Mouse (Mus musculus) liver, embryonic 14.5 days (tissue): ENCODE measurements at regions not wholly inside any gene's neighbourhood (a gene's known extent, or its start where the extent isn't known, plus 50 kb on each side); places are given as distances from the start of the nearest gene placed in this dataset.

Experiments used
- ATAC-seq: fragments of 200-750 bp; cut with Nextera tagmentation; 2 replicates; pipeline ENCODE4 v1.8.0; 2017; ENCODE audit warnings: moderate number of reproducible peaks, mild to moderate bottlenecking, moderate library complexity; ENCODE audit not compliant: insufficient read depth
- DNase-seq, 3 experiments: peaks; one replicate each; pipeline ENCODE4 v3.0.0-alpha.2; 2012 to 2013; ENCODE audit warnings: low read depth in 3 of 3, low spot score in 3 of 3
- H3K27ac ChIP-seq: fragments of 300-500 bp; sonication (generic); 2 replicates; pipeline ENCODE4 v1.5.1; 2014; ENCODE audit warnings: moderate library complexity, mild to moderate bottlenecking, control low read depth, inconsistent platforms
- H3K27me3 ChIP-seq: fragments of 300-500 bp; sonication (generic); 2 replicates; pipeline ENCODE4 v1.6.1; 2014; ENCODE audit warnings: mild to moderate bottlenecking, low read length, moderate library complexity; ENCODE audit not compliant: control insufficient read depth, insufficient read depth
- H3K36me3 ChIP-seq: fragments of 300-500 bp; sonication (generic); replicated peaks from 2 replicates; pipeline ENCODE4 v1.6.1; 2014; ENCODE audit warnings: low read depth; ENCODE audit not compliant: control insufficient read depth, insufficient read depth
- H3K4me1 ChIP-seq, 2 experiments: fragments of 200-500 bp in 1 of 2; fragments of 300-500 bp in 1 of 2; sonication (generic) in 1 of 2; replicated peaks; 2 replicates each; pipeline ENCODE4 v1.6.1; 2012 to 2014; ENCODE audit warnings: antibody characterized with exemption in 1 of 2, inconsistent platforms in 1 of 2, low read length in 1 of 2; ENCODE audit not compliant: control insufficient read depth in 2 of 2, insufficient read depth in 2 of 2
- H3K4me2 ChIP-seq: fragments of 300-500 bp; sonication (generic); 2 replicates; pipeline ENCODE4 v1.6.1; 2014; ENCODE audit warnings: low read depth, mild to moderate bottlenecking, control low read depth, moderate library complexity
- H3K4me3 ChIP-seq, 2 experiments: fragments of 200-500 bp in 1 of 2; fragments of 300-500 bp in 1 of 2; sonication (generic) in 1 of 2; 2 replicates each; pipeline ENCODE4 v1.5.1; 2012 to 2014; ENCODE audit warnings: low read depth in 2 of 2, low read length in 2 of 2, mild to moderate bottlenecking in 2 of 2, control low read depth in 1 of 2, inconsistent platforms in 1 of 2, moderate library complexity in 1 of 2; ENCODE audit not compliant: insufficient read depth in 1 of 2
- H3K9ac ChIP-seq: fragments of 300-500 bp; sonication (generic); replicated peaks from 2 replicates; pipeline ENCODE4 v1.6.1; 2014; ENCODE audit warnings: mild to moderate bottlenecking, control low read depth, moderate library complexity
- H3K9me3 ChIP-seq: fragments of 300-500 bp; sonication (generic); 2 replicates; pipeline ENCODE4 v1.6.1; 2016; ENCODE audit warnings: low read length, mixed read lengths; ENCODE audit not compliant: control insufficient read depth
- CTCF ChIP-seq: IDR thresholded peaks from 2 replicates; pipeline ENCODE4 v1.5.1; 2016; ENCODE audit warnings: antibody characterized with exemption, low read depth, control low read depth
- EP300 ChIP-seq: IDR thresholded peaks from 2 replicates; pipeline ENCODE4 v1.6.1; 2016; ENCODE audit warnings: antibody characterized with exemption, low read depth
- WGBS: fragments of 180-500 bp; shearing (Covaris S2); extraction: QIAGEN DNeasy Blood & Tissue Kit; methylation state at CpG from one replicate; pipeline ENCODE4 v1.1.7; 2014; ENCODE audit not compliant: insufficient replicate concordance; 5-methylcytosine and 5-hydroxymethylcytosine counted together

DNA sequence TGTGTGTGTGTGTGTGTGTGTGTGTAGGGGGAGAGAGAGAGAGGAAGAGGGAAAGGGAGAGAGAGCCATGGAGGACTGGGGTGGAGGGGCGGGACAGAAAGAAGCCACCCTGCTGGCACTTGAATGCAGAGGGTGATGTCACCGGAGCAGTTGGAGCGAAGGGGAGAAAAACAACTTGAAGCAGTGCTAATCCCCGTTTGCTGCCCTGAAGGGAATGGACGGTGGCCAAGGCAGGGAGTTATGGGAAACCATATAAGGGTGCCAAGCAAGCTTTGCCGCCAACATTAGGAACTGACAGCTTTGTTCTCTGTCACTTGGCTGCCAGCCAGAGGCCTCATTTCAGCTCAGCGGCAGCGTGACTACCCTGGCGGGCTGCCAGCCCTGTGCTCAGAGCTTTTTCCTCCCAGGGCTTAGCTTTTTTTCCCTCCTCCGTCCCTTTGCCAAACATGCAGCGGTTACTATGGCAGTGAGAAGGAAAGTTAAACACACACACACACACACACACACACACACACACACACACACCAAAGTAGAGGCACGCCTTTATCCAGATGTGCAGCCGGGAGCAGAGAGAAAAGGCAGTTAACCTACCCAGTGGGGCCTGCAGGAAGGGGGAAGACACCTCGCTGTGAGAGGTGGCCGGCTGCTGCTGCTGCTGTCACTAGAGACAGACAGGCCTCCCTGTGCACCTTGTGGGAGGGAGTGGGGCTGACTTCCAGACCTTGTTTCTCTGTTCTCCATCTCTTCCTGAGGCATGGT is 72.7 kb upstream of the Irf2bp2 start:
- Histone ChIP-seq H3K27me3 (no peaks in the 10 kb centered on the region), H3K4me3 (peak overlapping the region in 1 of 2 experiments; percentile 23; a peak in 1 of 4 replicates), H3K9ac (peak overlapping the region; percentile 0; the same call in 1 of the 2 replicates), H3K9me3 (no peaks in the 10 kb centered on the region), H3K4me2 (peak overlapping the region; percentile 44), H3K36me3 (no peaks in the 10 kb centered on the region), H3K27ac (peak overlapping the region; percentile 8), H3K4me1 (peaks cover 8 to 39% of the 10 kb centered on the region in 2 experiments)
- under 1% methylated on average over 15 of the region's 15 CpGs for WGBS
- TF ChIP-seq EP300 (peak; percentile 62), CTCF (no peak)
- DNase-seq (peak; percentile 62 to 72 (median 71)), ATAC-seq (peak; percentile 74)

DNA sequence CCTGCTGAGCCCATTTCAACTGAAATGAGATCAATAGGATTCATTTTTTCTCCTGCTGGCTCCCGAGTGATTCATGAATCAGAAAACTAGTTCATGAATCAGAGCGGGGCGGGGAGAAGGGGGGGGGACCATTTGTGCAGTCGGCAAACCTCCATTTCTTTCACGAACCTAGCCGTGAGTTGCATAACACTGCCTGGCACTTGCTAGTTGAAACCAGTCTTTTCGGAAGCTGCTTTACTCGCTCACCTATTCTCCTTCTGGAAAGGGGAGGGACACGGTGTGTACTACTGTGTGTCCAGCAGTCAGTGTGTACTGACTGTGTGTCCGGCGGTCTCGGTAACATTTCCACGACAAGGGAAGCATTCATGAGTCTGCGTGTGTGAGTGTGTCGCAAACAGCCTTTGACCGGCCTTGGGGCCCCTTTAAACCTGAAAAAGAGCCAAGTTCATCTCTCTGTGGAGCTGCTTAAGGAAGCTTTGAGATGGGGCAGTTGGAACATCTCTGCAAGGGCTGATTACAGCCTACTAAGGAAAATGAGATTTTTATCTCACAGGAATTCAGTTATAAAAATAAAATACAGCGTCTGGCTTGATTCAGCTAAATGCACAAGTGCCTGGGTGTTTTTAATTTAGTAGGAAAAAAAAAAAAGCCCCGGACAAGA is 71.9 kb upstream of the Irf2bp2 start:
- Histone ChIP-seq H3K36me3 (no peaks in the 10 kb centered on the region), H3K4me1 (peaks cover 8 to 47% of the 10 kb centered on the region in 2 experiments), H3K9ac (no peak overlapping the region; the same call in 1 of the 2 replicates), H3K4me3 (no peak overlapping the region), H3K9me3 (no peaks in the 10 kb centered on the region), H3K4me2 (peak overlapping the region; percentile 44), H3K27ac (peak overlapping the region; percentile 8), H3K27me3 (no peaks in the 10 kb centered on the region)
- TF ChIP-seq EP300 (no peak), CTCF (no peak)
- DNase-seq: no peak
- ATAC-seq: no peak
- WGBS: 27% methylated on average over 18 of the region's 18 CpGs

DNA sequence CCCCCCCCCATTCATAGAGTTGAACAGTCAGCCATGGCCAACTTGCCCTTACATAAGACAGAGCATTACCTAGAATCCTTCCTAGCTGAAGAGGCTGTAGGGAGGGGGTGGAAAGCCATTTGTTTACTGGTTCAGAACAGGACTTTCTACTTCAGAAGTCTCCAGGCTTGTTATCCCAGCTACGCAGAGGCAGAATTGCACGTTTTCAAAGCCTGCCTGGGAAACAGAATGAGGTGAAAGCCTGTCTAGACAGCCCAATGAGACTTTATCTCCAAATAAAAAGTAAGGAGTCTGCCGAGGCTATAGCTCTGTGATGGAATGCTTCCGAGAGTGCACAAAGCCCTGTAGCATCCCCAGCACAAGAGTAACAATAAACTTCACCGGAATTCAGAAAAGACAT is 71.1 kb upstream of the Irf2bp2 start:
- Histone ChIP-seq H3K27ac (no peak overlapping the region), H3K4me1 (peaks cover 11 to 53% of the 10 kb centered on the region in 2 experiments), H3K36me3 (no peaks in the 10 kb centered on the region), H3K9ac (no peak overlapping the region), H3K4me3 (no peak overlapping the region), H3K27me3 (no peaks in the 10 kb centered on the region), H3K9me3 (no peaks in the 10 kb centered on the region), H3K4me2 (no peak overlapping the region)
- WGBS: 74% methylated on average over 5 of the region's 5 CpGs
- TF ChIP-seq CTCF: no peak
- no peak for TF ChIP-seq EP300
- DNase-seq: no peak
- ATAC-seq: no peak

DNA sequence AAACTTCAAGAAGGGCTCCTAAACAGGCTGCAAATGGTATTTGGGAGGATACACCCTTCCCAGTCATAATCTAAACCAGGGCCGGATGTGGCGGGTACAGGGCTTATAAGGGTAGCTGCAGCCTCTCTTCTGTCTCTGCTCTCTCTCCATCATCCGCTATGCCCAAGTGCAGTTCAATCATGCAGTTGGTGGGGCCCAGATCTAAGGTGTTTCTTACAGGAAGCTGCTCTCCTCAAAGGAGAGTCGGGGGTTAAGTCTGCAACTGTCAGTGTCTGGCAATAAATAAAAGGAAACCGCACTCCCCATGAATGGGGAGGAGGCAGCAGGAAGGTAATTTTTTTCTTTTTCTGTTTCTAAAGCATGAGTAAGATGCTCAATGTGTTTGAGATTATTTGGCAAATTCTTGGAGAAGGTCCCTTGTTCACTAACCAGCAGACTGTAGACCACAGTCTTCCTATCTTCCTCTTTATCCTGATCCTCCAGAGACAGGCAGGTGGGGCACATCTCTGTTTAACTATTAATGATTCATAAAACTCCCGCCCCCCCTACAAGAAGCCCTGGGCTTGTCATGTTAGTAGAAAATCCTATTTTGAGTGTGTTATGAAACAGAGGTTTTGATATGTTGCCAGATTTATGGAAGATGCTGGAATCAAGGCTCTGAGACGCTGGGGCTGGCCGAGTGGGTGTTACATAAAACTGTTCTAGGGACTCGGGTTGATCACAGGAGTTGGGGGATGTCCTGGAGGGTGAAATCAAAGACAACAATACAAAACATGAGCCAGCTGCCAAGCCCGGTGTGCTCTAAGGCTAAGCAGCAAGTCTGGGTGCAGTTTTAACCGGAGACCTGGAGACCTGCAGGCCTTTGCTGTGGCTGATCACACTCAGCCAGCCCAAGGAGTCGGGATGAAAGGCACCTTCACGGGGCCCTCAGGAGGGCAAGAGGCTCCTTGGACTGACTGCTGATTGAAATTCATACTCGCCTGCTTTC is 69.3 kb upstream of the Irf2bp2 start:
- Histone ChIP-seq H3K27me3 (no peaks in the 10 kb centered on the region), H3K4me2 (no peak overlapping the region), H3K4me1 (peaks cover 11 to 54% of the 10 kb centered on the region in 2 experiments), H3K36me3 (no peaks in the 10 kb centered on the region), H3K9me3 (no peaks in the 10 kb centered on the region), H3K9ac (no peak overlapping the region; the same call in 1 of the 2 replicates), H3K4me3 (no peak overlapping the region), H3K27ac (no peak overlapping the region)
- DNase-seq (no peak), ATAC-seq (no peak)
- 33% methylated on average over 14 of the region's 14 CpGs for WGBS
- TF ChIP-seq EP300: no peak
- TF ChIP-seq CTCF: no peak
